Mouse (Mus musculus) MEL (cell line): ENCODE measurements around the gene Unkl. TPM values are rescaled to one million over a fixed set of nuclear protein-coding genes. Genes with fewer than 3 reads are reported as not detected.

Experiments
- DNase-seq: peaks from one replicate; pipeline ENCODE4 v3.0.0; 2011; ENCODE audit warnings: low read depth, low spot score
- H3K27ac ChIP-seq: 2 replicates; pipeline ENCODE4 v1.5.1; 2012; ENCODE audit warnings: low read depth, mild to moderate bottlenecking, control low read depth, low read length, moderate library complexity; ENCODE audit not compliant: control insufficient read depth
- H3K27me3 ChIP-seq, 2 experiments: fragments of 150-350 bp in 1 of 2; sonication (generic) in 1 of 2; 2 replicates each; pipeline ENCODE4 v1.6.1; 2012; ENCODE audit warnings: low read length in 2 of 2, mild to moderate bottlenecking in 2 of 2, improper control_type of control experiment in 1 of 2, moderate library complexity in 1 of 2; ENCODE audit not compliant: insufficient read depth in 2 of 2, control insufficient read depth in 1 of 2
- H3K36me3 ChIP-seq, 2 experiments: 2 replicates each; pipeline ENCODE4 v1.6.1; 2012 to 2014; ENCODE audit warnings: low read length in 2 of 2, improper control_type of control experiment in 1 of 2, inconsistent platforms in 1 of 2, mild to moderate bottlenecking in 1 of 2; ENCODE audit not compliant: insufficient read depth in 2 of 2, control insufficient read depth in 1 of 2
- H3K4me1 ChIP-seq, 2 experiments: fragments of 150-350 bp in 1 of 2; sonication (generic) in 1 of 2; 2 replicates each; pipeline ENCODE4 v1.6.1; 2012; ENCODE audit warnings: low read length in 2 of 2, improper control_type of control experiment in 1 of 2, mild to moderate bottlenecking in 1 of 2; ENCODE audit not compliant: insufficient read depth in 2 of 2, control insufficient read depth in 1 of 2
- H3K4me3 ChIP-seq, 2 experiments: fragments of 150-350 bp in 1 of 2; sonication (generic) in 1 of 2; 2 replicates each; pipeline ENCODE4 v1.5.1; 2012; ENCODE audit warnings: low read depth in 2 of 2, low read length in 2 of 2, mild to moderate bottlenecking in 2 of 2, moderate library complexity in 2 of 2, control low read depth in 1 of 2, improper control_type of control experiment in 1 of 2; ENCODE audit not compliant: control insufficient read depth in 1 of 2, insufficient read depth in 1 of 2
- H3K79me2 ChIP-seq: 2 replicates; pipeline ENCODE4 v1.6.1; 2012; ENCODE audit warnings: mild to moderate bottlenecking, low read length, moderate library complexity; ENCODE audit not compliant: control insufficient read depth, poor library complexity, insufficient read depth
- H3K9ac ChIP-seq: 2 replicates; pipeline ENCODE4 v1.6.1; 2012; ENCODE audit warnings: low read depth, mild to moderate bottlenecking, control low read depth, low read length, moderate library complexity; ENCODE audit not compliant: control insufficient read depth, poor library complexity, severe bottlenecking
- H3K9me3 ChIP-seq: fragments of 150-350 bp; sonication (generic); replicated peaks from 2 replicates; pipeline ENCODE4 v1.6.1; 2012; ENCODE audit warnings: mild to moderate bottlenecking, low read length, improper control_type of control experiment, moderate library complexity; ENCODE audit not compliant: insufficient read depth
- CHD1 ChIP-seq: IDR thresholded peaks from 2 replicates; pipeline ENCODE4 v1.6.1; 2012; ENCODE audit warnings: low read depth, mild to moderate bottlenecking, inconsistent platforms, low read length, improper control_type of control experiment
- CTCF ChIP-seq, 3 experiments: IDR thresholded peaks in 2 of 3; conservative IDR thresholded peaks in 1 of 3; 2 replicates each; pipeline ENCODE4 v1.5.1; 2011 to 2012; ENCODE audit warnings: low read length in 3 of 3, low read depth in 2 of 3, mild to moderate bottlenecking in 2 of 3, improper control_type of control experiment in 1 of 3, inconsistent platforms in 1 of 3, mixed read lengths in 1 of 3, moderate library complexity in 1 of 3; ENCODE audit not compliant: control insufficient read depth in 1 of 3, insufficient read depth in 1 of 3, poor library complexity in 1 of 3, severe bottlenecking in 1 of 3
- E2F4 ChIP-seq: IDR thresholded peaks from 2 replicates; pipeline ENCODE4 v1.6.1; 2011; ENCODE audit warnings: low read depth, low read length, improper control_type of control experiment, borderline replicate concordance
- ETS1 ChIP-seq: IDR thresholded peaks from 2 replicates; pipeline ENCODE4 v1.6.1; 2012; ENCODE audit warnings: low read depth, mild to moderate bottlenecking, inconsistent platforms, low read length, improper control_type of control experiment, moderate library complexity
- GATA1 ChIP-seq: IDR thresholded peaks from 2 replicates; pipeline ENCODE4 v1.6.1; 2011; ENCODE audit warnings: low read depth, low read length, improper control_type of control experiment
- HCFC1 ChIP-seq: IDR thresholded peaks from 2 replicates; pipeline ENCODE4 v1.6.1; 2012; ENCODE audit warnings: low read depth, mild to moderate bottlenecking, inconsistent platforms, low read length, improper control_type of control experiment, moderate library complexity
- JUND ChIP-seq: IDR thresholded peaks from 2 replicates; pipeline ENCODE4 v1.6.1; 2011; ENCODE audit warnings: low read depth, mild to moderate bottlenecking, improper control_type of control experiment, low read length
- KAT2A ChIP-seq: conservative IDR thresholded peaks from 2 replicates; pipeline ENCODE4 v1.6.1; 2012; ENCODE audit warnings: low read depth, low read length, improper control_type of control experiment, inconsistent platforms
- MAFK ChIP-seq: IDR thresholded peaks from 2 replicates; pipeline ENCODE4 v1.6.1; 2011; ENCODE audit warnings: low read depth, mild to moderate bottlenecking, low read length, improper control_type of control experiment, borderline replicate concordance
- MEF2A ChIP-seq: IDR thresholded peaks from 2 replicates; pipeline ENCODE4 v1.6.1; 2014; ENCODE audit warnings: low read depth, mild to moderate bottlenecking, inconsistent platforms, low read length, improper control_type of control experiment; ENCODE audit not compliant: poor library complexity, insufficient replicate concordance, severe bottlenecking; ENCODE audit errors: extremely low read depth
- MXI1 ChIP-seq: IDR thresholded peaks from 2 replicates; pipeline ENCODE4 v1.6.1; 2011; ENCODE audit warnings: mild to moderate bottlenecking, low read depth, low read length, improper control_type of control experiment
- MYB ChIP-seq: IDR thresholded peaks from 2 replicates; pipeline ENCODE4 v1.6.1; 2011; ENCODE audit warnings: mild to moderate bottlenecking, low read depth, low read length, improper control_type of control experiment
- MYC ChIP-seq: IDR thresholded peaks from 2 replicates; pipeline ENCODE4 v1.6.1; 2011; ENCODE audit warnings: low read depth, mild to moderate bottlenecking, low read length, improper control_type of control experiment, moderate library complexity
- POLR2A ChIP-seq, 2 experiments: IDR thresholded peaks; 2 replicates each; pipeline ENCODE4 v1.6.1; 2011 to 2012; ENCODE audit warnings: low read length in 2 of 2, mild to moderate bottlenecking in 2 of 2, control low read depth in 1 of 2, improper control_type of control experiment in 1 of 2, low read depth in 1 of 2, moderate library complexity in 1 of 2; ENCODE audit not compliant: control insufficient read depth in 1 of 2, insufficient read depth in 1 of 2, poor library complexity in 1 of 2
- SIN3A ChIP-seq: IDR thresholded peaks from 2 replicates; pipeline ENCODE4 v1.6.1; 2012; ENCODE audit warnings: low read length, improper control_type of control experiment, inconsistent platforms
- SMC3 ChIP-seq: IDR thresholded peaks from 2 replicates; pipeline ENCODE4 v1.6.1; 2011; ENCODE audit warnings: low read depth, low read length, improper control_type of control experiment
- TAL1 ChIP-seq: IDR thresholded peaks from 2 replicates; pipeline ENCODE4 v1.6.1; 2012; ENCODE audit warnings: mild to moderate bottlenecking, inconsistent platforms, low read length, moderate library complexity, mixed read lengths
- TCF12 ChIP-seq: IDR thresholded peaks from 2 replicates; pipeline ENCODE4 v1.6.1; 2014; ENCODE audit warnings: low read depth, mild to moderate bottlenecking, inconsistent platforms, low read length, improper control_type of control experiment, moderate library complexity
- ZC3H11A ChIP-seq: IDR thresholded peaks from 2 replicates; pipeline ENCODE4 v1.6.1; 2012; ENCODE audit warnings: low read depth, mild to moderate bottlenecking, inconsistent platforms, low read length, improper control_type of control experiment
- polyA plus RNA-seq, 2 experiments: library from polyadenylated mRNA; stranded (reverse) in 1 of 2; unstranded in 1 of 2; fragments of >175 nt in 1 of 2; fragments of >200 nt in 1 of 2; gene quantifications; 2 replicates each; pipeline versions ENCODE4 v1.2.1 to v1.2.4; 2012; ENCODE audit warnings: low replicate concordance in 2 of 2, low read depth in 1 of 2; ENCODE audit not compliant: insufficient read length in 2 of 2, insufficient read depth in 1 of 2, missing spikeins in 1 of 2
- total RNA-seq: library from RNA; depleted of rRNA; stranded (reverse); fragments of 300-350 nt; gene quantifications from 2 replicates; pipeline ENCODE4 v1.2.3, GENCODE M21; 2012

Gene Unkl
- total and polyA plus RNA-seq, 3 experiments: 18.0 to 42.4 TPM; not detected in 1

- H3K4me3 ChIP-seq: no peak overlapping the region
- H3K27ac ChIP-seq: no peak overlapping the region
- H3K79me2 ChIP-seq: no peaks in the 10 kb centered on the region
- no peak for TF ChIP-seq MYB
- TF ChIP-seq JUND: no peak
- TF ChIP-seq KAT2A: no peak
- TF ChIP-seq ETS1: no peak
- no peak for TF ChIP-seq SIN3A
- TF ChIP-seq GATA1: no peak
- no peak for TF ChIP-seq TAL1
- no peak for TF ChIP-seq POLR2A (IDR thresholded peaks at IDR 0.05; ENCODE audit: control insufficient read depth in 1 of 2, insufficient read depth in 1 of 2, low read depth in 1 of 2, low read length in 2 of 2, poor library complexity in 1 of 2)
- TF ChIP-seq, all 39 proteins: peak for 0
- Histone ChIP-seq H3K36me3 (no peaks in the 10 kb centered on the region), H3K9ac (no peak overlapping the region), H3K4me1 (no peaks in the 10 kb centered on the region), H3K9me3 (no peaks in the 10 kb centered on the region), H3K27me3 (no peaks in the 10 kb centered on the region)
- no peak for DNase-seq
Measured at GRCm38 (mm10) chr17:25248033-25248750, 60.0 kb downstream of the Unkl start.

GRCm38 (mm10) chr17:25250181-25250835, 62.1 kb downstream of the Unkl start:
- Histone ChIP-seq H3K36me3 (no peaks in the 10 kb centered on the region), H3K9me3 (no peaks in the 10 kb centered on the region), H3K27ac (no peak overlapping the region), H3K4me3 (no peak overlapping the region), H3K4me1 (no peaks in the 10 kb centered on the region), H3K27me3 (no peaks in the 10 kb centered on the region), H3K79me2 (no peaks in the 10 kb centered on the region), H3K9ac (no peak overlapping the region)
- no peak for TF ChIP-seq E2F4
- no peak for TF ChIP-seq MEF2A
- TF ChIP-seq MYC: no peak
- no peak for DNase-seq

- Histone ChIP-seq H3K9me3 (no peaks in the 10 kb centered on the region), H3K79me2 (no peaks in the 10 kb centered on the region), H3K4me1 (no peaks in the 10 kb centered on the region), H3K27me3 (no peaks in the 10 kb centered on the region), H3K27ac (no peak overlapping the region)
- DNase-seq: no peak
- TF ChIP-seq MAFK: no peak
- no peak for TF ChIP-seq MXI1
- TF ChIP-seq E2F4: no peak
- TF ChIP-seq ZC3H11A: no peak
- TF ChIP-seq CHD1: no peak
- no peak for TF ChIP-seq HCFC1
- TF ChIP-seq TCF12: no peak
- no peak for TF ChIP-seq MEF2A
- no peak for TF ChIP-seq SMC3
- no peak for TF ChIP-seq CTCF (IDR thresholded peaks at IDR 0.05 in 2 of 3, conservative IDR thresholded peaks at IDR 0.05 in 1 of 3; ENCODE audit: control insufficient read depth in 1 of 3, insufficient read depth in 1 of 3, low read depth in 2 of 3, low read length in 3 of 3, poor library complexity in 1 of 3, severe bottlenecking in 1 of 3)
- TF ChIP-seq, all 39 proteins: peak for 0
- no peaks in the 10 kb centered on the region for H3K36me3 ChIP-seq
- H3K9ac ChIP-seq: no peak overlapping the region
- H3K4me3 ChIP-seq: no peak overlapping the region
Measured at GRCm38 (mm10) chr17:25252643-25253042, 64.4 kb downstream of the Unkl start.
